Mouse (Mus musculus) CH12.LX (cell line): ENCODE data around the gene Cd248.

ENCODE experiments used
- MEF2A ChIP-seq: IDR thresholded peaks from 2 replicates; pipeline ENCODE4 v1.6.1; 2014; ENCODE audit warnings: low read depth, mild to moderate bottlenecking, inconsistent platforms, low read length, improper control_type of control experiment, borderline replicate concordance
- POLR2A ChIP-seq: IDR thresholded peaks from 2 replicates; pipeline ENCODE4 v1.6.1; 2011; ENCODE audit warnings: low read depth, mild to moderate bottlenecking, improper control_type of control experiment, low read length
- RCOR1 ChIP-seq: conservative IDR thresholded peaks from 2 replicates; pipeline ENCODE4 v1.6.1; 2012; ENCODE audit warnings: low read depth, mild to moderate bottlenecking, inconsistent platforms, low read length, improper control_type of control experiment

DNA sequence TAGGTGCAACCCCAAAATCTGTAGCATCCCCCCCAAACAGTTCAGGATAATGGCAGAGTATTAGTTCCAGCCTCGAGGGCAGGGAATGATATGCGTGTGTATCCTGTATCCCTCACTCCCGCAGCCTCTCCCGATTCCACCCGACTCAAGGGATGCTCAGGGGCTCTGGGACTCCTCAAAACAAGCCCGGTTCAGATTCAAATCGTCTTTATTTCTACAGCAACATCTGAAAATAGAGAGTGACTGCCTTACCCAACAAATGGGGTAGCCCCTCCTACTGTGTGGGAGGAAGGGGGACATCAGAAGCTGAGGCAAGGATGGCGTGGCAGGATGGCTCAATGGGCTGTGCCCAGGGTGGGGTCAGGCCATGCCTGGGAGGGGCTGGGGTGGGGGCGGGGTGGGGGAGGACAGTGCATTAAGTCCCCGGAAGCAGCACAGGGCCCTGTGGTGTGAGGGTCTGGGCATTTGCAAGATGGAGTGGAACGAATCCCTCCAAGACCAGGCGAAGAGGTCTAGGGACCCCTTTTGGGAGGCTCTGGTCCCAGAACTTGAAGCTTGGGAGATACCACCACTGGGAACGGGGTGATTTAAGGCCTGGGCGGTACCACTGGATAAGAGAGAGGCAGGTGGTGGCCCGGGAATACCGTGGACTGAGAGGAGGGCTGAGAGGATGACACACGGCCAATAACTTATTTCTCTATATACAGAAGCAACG is 39.8 kb downstream of the Cd248 start:
- no peak for TF ChIP-seq RCOR1
- TF ChIP-seq MEF2A: no peak
- no peak for TF ChIP-seq POLR2A
